In genomic region chr5:123125105-123125504, GRCm38 (mm10) we compare ENCODE assay signal across 12 mouse cellular contexts. TPM values are rescaled to one million over a fixed set of nuclear protein-coding genes. Genes with fewer than 3 reads are reported as not detected.
"Had no signal": no experiment of that assay in that cellular context is flagged by ENCODE, and none has a peak within 500 bp of the region (broad histone marks: within the 10 kb centered on the region; RNA-seq: fewer than 3 reads in every experiment).

No protein-coding gene starts in this region.

- H3K4me3 ChIP-seq: left cerebral cortex, adult 2 months; limb, embryonic 15.5 days had no signal

- H3K27me3 ChIP-seq: limb, embryonic 15.5 days had no signal

- H3K9me3 ChIP-seq: limb, embryonic 15.5 days had no signal

- DNase-seq: kidney, adult 2 months; right cerebral cortex, postnatal 25 days had no signal

- ATAC-seq: midbrain, embryonic 16.5 days had no signal

- H3K9ac ChIP-seq: limb, embryonic 15.5 days had no signal

- H3K27ac ChIP-seq: left cerebral cortex, adult 2 months; limb, embryonic 15.5 days had no signal

- H3K4me2 ChIP-seq: limb, embryonic 15.5 days; midbrain, embryonic 11.5 days had no signal

RNA-seq across cellular contexts. Expression of gene Hpd, which starts 57.4 kb away (rescaled TPM):
- total RNA-seq: layer of hippocampus, postnatal 25 days; left cerebral cortex, adult 2 months; left cerebral cortex, postnatal 14 days; megakaryocyte progenitor cell, adult 5-6 weeks had no signal
- polyA plus RNA-seq: limb, embryonic 11.5 days; limb, embryonic 15.5 days; midbrain, embryonic 11.5 days; midbrain, embryonic 16.5 days; neural tube, embryonic 14.5 days; stomach, embryonic 14.5 days had no signal
